Mouse (Mus musculus) ES-E14 (cell line): ENCODE results near the gene Syngr2. TPM values are rescaled to one million over a fixed set of nuclear protein-coding genes. Genes with fewer than 3 reads are reported as not detected.

ENCODE experiments used
- DNase-seq: peaks from one replicate; pipeline ENCODE4 v3.0.0-alpha.2; 2013; ENCODE audit warnings: low read depth, low spot score
- H3K27ac ChIP-seq: 2 replicates; pipeline ENCODE4 v1.5.1; 2012; ENCODE audit warnings: low read depth, mild to moderate bottlenecking, low read length, moderate library complexity, mixed read lengths; ENCODE audit not compliant: poor library complexity, insufficient read depth, severe bottlenecking
- H3K36me3 ChIP-seq: 2 replicates; pipeline ENCODE4 v1.6.1; 2012; ENCODE audit warnings: mild to moderate bottlenecking, low read length, moderate library complexity, mixed read lengths; ENCODE audit not compliant: control insufficient read depth, poor library complexity, insufficient read depth, severe bottlenecking
- H3K4me1 ChIP-seq, 2 experiments: fragments of 150-350 bp in 1 of 2; sonication (generic) in 1 of 2; 2 replicates each; pipeline ENCODE4 v1.6.1; 2012; ENCODE audit warnings: low read length in 2 of 2, mild to moderate bottlenecking in 1 of 2, mixed read lengths in 1 of 2; ENCODE audit not compliant: control insufficient read depth in 2 of 2, insufficient read depth in 2 of 2, poor library complexity in 1 of 2
- H3K4me3 ChIP-seq, 2 experiments: fragments of 150-350 bp in 1 of 2; sonication (generic) in 1 of 2; 2 replicates each; pipeline ENCODE4 v1.5.1; 2012; ENCODE audit warnings: low read length in 2 of 2, low read depth in 1 of 2, mild to moderate bottlenecking in 1 of 2, mixed read lengths in 1 of 2; ENCODE audit not compliant: insufficient read depth in 1 of 2, poor library complexity in 1 of 2, severe bottlenecking in 1 of 2
- H3K9ac ChIP-seq: 2 replicates; pipeline ENCODE4 v1.6.1; 2012; ENCODE audit warnings: low read depth, mild to moderate bottlenecking, low read length, mixed read lengths; ENCODE audit not compliant: poor library complexity, insufficient read depth, severe bottlenecking
- H3K9me3 ChIP-seq: fragments of 150-350 bp; sonication (generic); 2 replicates; pipeline ENCODE4 v1.6.1; 2012; ENCODE audit warnings: low read depth, mild to moderate bottlenecking, low read length; ENCODE audit not compliant: control insufficient read depth, insufficient read depth
- CHD2 ChIP-seq: IDR thresholded peaks from 2 replicates; pipeline ENCODE4 v1.6.1; 2014; ENCODE audit warnings: mild to moderate bottlenecking, low read depth, low read length, inconsistent platforms
- HCFC1 ChIP-seq: IDR thresholded peaks from 2 replicates; pipeline ENCODE4 v1.6.1; 2012; ENCODE audit warnings: low read length, inconsistent platforms, borderline replicate concordance; ENCODE audit not compliant: insufficient read depth
- MAFK ChIP-seq: IDR thresholded peaks from 2 replicates; pipeline ENCODE4 v1.6.1; 2014; ENCODE audit warnings: mild to moderate bottlenecking, low read depth, low read length, inconsistent platforms; ENCODE audit not compliant: insufficient read depth
- ZC3H11A ChIP-seq: IDR thresholded peaks from 2 replicates; pipeline ENCODE4 v1.6.1; 2012; ENCODE audit warnings: low read depth, mild to moderate bottlenecking, inconsistent platforms, low read length, borderline replicate concordance
- ZNF384 ChIP-seq: IDR thresholded peaks from 2 replicates; pipeline ENCODE4 v1.6.1; 2012; ENCODE audit warnings: low read depth, low read length, inconsistent platforms
- in situ Hi-C, 2 experiments: fragments of 600-800 bp; cut with MboI; formaldehyde crosslinking; loops; one replicate each; pipeline ENCODE4 v1.15.1; 2025; ENCODE audit warnings: low sequenced_read_pairs in 2 of 2, inconsistent platforms in 1 of 2; ENCODE audit not compliant: unreplicated experiment in 2 of 2
- total RNA-seq: library from RNA; depleted of rRNA; stranded (reverse); fragments of 300-350 nt; gene quantifications from 2 replicates; pipeline ENCODE4 v1.2.3, GENCODE M21; 2012

Gene Syngr2
- total RNA-seq, 1 experiment = 69.6 TPM

DNA sequence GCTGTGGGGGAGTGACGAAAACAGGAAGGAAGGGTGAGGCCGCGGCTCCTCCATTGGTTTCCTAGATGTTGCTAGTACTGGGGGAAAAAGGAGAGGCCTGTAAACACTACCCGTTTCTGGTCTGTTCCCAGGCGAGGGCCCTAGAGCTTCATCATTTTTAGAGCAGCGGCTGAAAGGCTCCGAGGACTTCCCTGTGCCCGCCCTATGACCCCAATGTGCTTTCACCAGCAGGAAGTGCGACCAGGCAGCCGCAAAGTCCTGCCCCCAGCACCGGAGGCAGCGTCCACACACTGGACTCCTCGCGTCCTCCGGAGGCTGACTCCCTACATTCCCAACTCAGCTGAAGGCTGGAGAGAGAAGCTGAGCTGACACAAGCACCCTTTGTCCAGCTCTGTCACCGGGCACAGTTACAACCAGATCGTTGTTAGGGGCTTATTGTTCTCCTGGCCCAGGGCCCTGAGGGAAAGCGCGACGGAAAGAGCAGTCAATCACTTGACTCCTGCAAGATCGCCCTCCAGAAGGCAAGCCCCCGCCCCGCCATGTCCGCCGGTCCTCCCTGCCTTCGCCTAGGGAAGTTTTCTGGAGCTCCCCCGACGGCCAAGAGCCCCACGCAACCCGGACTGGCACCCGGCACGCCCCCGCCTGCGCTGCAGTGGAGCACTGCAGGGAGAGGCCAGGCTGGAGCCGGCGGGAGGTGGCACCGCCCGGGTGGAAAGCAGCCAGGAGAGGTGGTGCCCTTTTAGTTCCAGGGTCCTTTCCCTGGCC lies 29.9 kb upstream of the Syngr2 start:
- Histone ChIP-seq H3K9ac (peak overlapping the region; percentile 74; the same call in 1 of the 2 replicates), H3K9me3 (no peaks in the 10 kb centered on the region), H3K27ac (no peak overlapping the region), H3K4me1 (peaks cover 8 to 29% of the 10 kb centered on the region in 2 experiments; a peak in 3 of 4 replicates), H3K36me3 (peaks cover 22% of the 10 kb centered on the region), H3K4me3 (peak overlapping the region; percentile 73 to 78)
- TF ChIP-seq ZNF384 (no peak), CHD2 (no peak), MAFK (no peak), HCFC1 (no peak)
- no peak for DNase-seq
- in situ Hi-C loops = no loop called here

DNA sequence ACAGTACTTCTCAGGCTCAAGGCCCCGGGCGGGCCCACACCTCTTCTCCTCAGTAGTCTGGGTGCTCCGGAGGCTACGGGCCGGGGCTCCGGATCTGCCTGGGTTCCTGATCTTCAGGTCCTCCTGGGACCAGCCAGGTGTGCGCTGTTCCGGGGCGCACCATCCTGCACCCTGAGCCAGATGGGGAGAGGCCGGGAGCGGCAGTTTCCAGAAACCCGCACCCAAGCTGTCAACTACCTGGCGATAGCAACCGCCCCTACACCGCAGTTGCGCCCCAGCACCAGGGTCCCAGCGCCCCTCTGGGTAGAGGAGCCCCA lies 29.3 kb upstream of the Syngr2 start:
- H3K36me3 ChIP-seq = peaks cover 18% of the 10 kb centered on the region
- H3K4me3 ChIP-seq = peak overlapping the region; percentile 73 to 78
- H3K4me1 ChIP-seq = peaks cover 8 to 29% of the 10 kb centered on the region in 2 experiments; a peak in 3 of 4 replicates
- TF ChIP-seq HCFC1 (no peak), ZNF384 (no peak), ZC3H11A (no peak), MAFK (no peak), CHD2 (no peak)
- in situ Hi-C loops = no loop called here
- peak overlapping the region; percentile 24; the same call in 1 of the 2 replicates for H3K27ac ChIP-seq
- peak overlapping the region; percentile 74 for H3K9ac ChIP-seq
- H3K9me3 ChIP-seq = no peaks in the 10 kb centered on the region
- DNase-seq = no peak

DNA sequence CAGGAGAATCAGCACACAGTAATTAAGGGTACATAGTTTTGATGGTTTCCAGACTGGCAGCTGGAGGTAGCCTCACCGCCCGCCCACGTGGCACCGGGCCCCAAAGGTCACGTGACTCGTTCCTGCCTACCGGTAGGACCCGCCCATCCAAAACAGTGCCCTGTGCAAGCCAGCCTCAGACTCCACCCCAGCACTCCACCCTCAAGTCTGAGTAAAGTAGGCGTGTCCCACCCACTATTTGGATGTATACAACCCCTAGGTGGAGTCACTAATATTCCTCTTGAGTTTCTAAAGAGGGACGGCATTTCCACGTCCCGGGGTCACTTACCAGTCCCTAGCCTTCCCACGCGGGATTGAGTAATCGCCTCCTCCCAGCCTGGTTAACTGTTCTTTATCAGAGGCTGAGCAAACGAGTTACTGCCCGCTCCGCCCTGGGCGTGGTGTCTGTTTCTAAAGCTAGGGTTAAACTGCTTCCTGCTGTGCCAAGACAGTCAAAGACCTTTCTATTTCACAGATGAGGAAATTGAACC lies 28.8 kb upstream of the Syngr2 start:
- in situ Hi-C loops = no loop called here
- H3K27ac ChIP-seq = peak overlapping the region; percentile 69; the same call in 1 of the 2 replicates
- H3K4me3 ChIP-seq = peak overlapping the region; percentile 73 to 78
- H3K9me3 ChIP-seq = no peaks in the 10 kb centered on the region
- TF ChIP-seq ZC3H11A (no peak), CHD2 (no peak), HCFC1 (no peak), MAFK (no peak), ZNF384 (no peak)
- H3K36me3 ChIP-seq = peaks cover 14% of the 10 kb centered on the region
- DNase-seq = peak; percentile 89
- peak overlapping the region; percentile 74 for H3K9ac ChIP-seq
- peaks cover 8 to 29% of the 10 kb centered on the region in 2 experiments; a peak in 3 of 4 replicates for H3K4me1 ChIP-seq

DNA sequence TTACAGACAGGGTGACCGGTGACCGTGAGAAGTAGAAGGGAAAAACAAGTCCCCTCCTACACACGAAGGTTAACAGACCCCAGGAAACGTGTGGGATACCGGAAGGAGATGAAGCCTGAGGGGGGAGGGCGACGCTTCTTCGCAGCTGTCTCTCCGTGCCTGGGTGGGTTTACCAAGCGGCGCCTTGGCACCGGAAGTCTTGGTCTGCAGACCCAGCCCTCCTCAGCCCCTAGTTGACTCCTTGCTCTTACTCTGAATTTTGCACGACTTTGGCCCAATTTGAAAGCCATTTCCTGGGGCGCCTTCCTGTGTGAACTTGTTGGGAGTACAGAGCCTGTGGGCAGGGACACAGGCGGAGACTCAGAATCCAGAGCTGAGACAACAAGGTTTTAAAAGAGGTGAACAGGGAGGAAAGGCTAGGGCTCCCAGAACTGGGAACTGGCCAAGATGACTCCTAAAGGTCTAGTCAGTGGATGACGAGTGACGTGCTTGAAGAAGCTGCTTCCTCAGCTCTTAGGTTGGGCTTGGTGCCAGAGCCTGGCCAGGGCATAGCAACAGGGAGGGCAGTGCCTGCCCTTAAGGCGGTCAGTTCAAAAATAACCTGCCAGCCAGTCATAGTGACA lies 28.2 kb upstream of the Syngr2 start:
- H3K9ac ChIP-seq = peak overlapping the region; percentile 49
- no peaks in the 10 kb centered on the region for H3K9me3 ChIP-seq
- in situ Hi-C loops = no loop called here
- peak overlapping the region; percentile 69 for H3K27ac ChIP-seq
- H3K36me3 ChIP-seq = peaks cover 9% of the 10 kb centered on the region; the same call in 1 of the 2 replicates
- no peak for DNase-seq
- peaks cover 8 to 29% of the 10 kb centered on the region in 2 experiments; a peak in 3 of 4 replicates for H3K4me1 ChIP-seq
- TF ChIP-seq HCFC1 (no peak), CHD2 (no peak), ZC3H11A (no peak), MAFK (no peak), ZNF384 (no peak)
- peak overlapping the region; percentile 73 to 78 for H3K4me3 ChIP-seq
